Mouse (Mus musculus): ENCODE results near the gene Pabpn1l. TPM values are rescaled to one million over a fixed set of nuclear protein-coding genes. Genes with fewer than 3 reads are reported as not detected.

Gene Pabpn1l
- polyA plus RNA-seq, 1 experiment from 2014 or later: not detected

GRCm38 (mm10) chr8:122661894-122662293, 39.4 kb upstream of the Pabpn1l start:
- H3K4me3 ChIP-seq: no peak overlapping the region
- H3K9me3 ChIP-seq: no peaks in the 10 kb centered on the region
- peaks cover 67% of the 10 kb centered on the region for H3K4me1 ChIP-seq
- WGBS: 57% methylated on average over 2 of the region's 2 CpGs
- no peak for ATAC-seq (ENCODE audit: borderline replicate concordance, extremely low read depth, low FRiP score, low TSS enrichment)
- H3K4me2 ChIP-seq: no peak overlapping the region
- no peak overlapping the region for H3K9ac ChIP-seq
- no peaks in the 10 kb centered on the region for H3K36me3 ChIP-seq
- H3K27ac ChIP-seq: no peak overlapping the region
- H3K27me3 ChIP-seq: no peaks in the 10 kb centered on the region

- Histone ChIP-seq H3K36me3 (no peaks in the 10 kb centered on the region), H3K27ac (peak overlapping the region; percentile 40), H3K9ac (no peak overlapping the region), H3K4me2 (no peak overlapping the region; the same call in 1 of the 2 replicates), H3K27me3 (no peaks in the 10 kb centered on the region), H3K4me1 (peaks cover 64% of the 10 kb centered on the region), H3K4me3 (no peak overlapping the region), H3K9me3 (no peaks in the 10 kb centered on the region)
- whole genome bisulfite sequencing: 22% methylated on average over 7 of the region's 7 CpGs
- peak; percentile 82 for ATAC-seq (ENCODE audit: borderline replicate concordance, extremely low read depth, low FRiP score, low TSS enrichment)
Observed at GRCm38 (mm10) chr8:122661138-122661537, 38.6 kb upstream of the Pabpn1l start.

GRCm38 (mm10) chr8:122660022-122660421, 37.5 kb upstream of the Pabpn1l start:
- H3K4me2 ChIP-seq: no peak overlapping the region
- no peak overlapping the region for H3K27ac ChIP-seq
- H3K4me1 ChIP-seq: peaks cover 65% of the 10 kb centered on the region
- H3K9ac ChIP-seq: no peak overlapping the region
- 67% methylated on average over 2 of the region's 2 CpGs for WGBS
- ATAC-seq (ENCODE audit: borderline replicate concordance, extremely low read depth, low FRiP score, low TSS enrichment): no peak
- no peaks in the 10 kb centered on the region for H3K9me3 ChIP-seq
- no peaks in the 10 kb centered on the region for H3K27me3 ChIP-seq
- no peaks in the 10 kb centered on the region for H3K36me3 ChIP-seq
- H3K4me3 ChIP-seq: no peak overlapping the region

- H3K27me3 ChIP-seq: no peaks in the 10 kb centered on the region
- H3K4me1 ChIP-seq: peaks cover 66% of the 10 kb centered on the region
- no peaks in the 10 kb centered on the region for H3K9me3 ChIP-seq
- no peak for ATAC-seq (ENCODE audit: borderline replicate concordance, extremely low read depth, low FRiP score, low TSS enrichment)
- no peak overlapping the region for H3K4me3 ChIP-seq
- 74% methylated on average over 9 of the region's 9 CpGs for WGBS
- no peak overlapping the region for H3K27ac ChIP-seq
- H3K36me3 ChIP-seq: no peaks in the 10 kb centered on the region
- H3K9ac ChIP-seq: no peak overlapping the region
- H3K4me2 ChIP-seq: no peak overlapping the region
Observed at GRCm38 (mm10) chr8:122658807-122659160, 36.2 kb upstream of the Pabpn1l start.

GRCm38 (mm10) chr8:122658149-122658806, 35.7 kb upstream of the Pabpn1l start:
- H3K27me3 ChIP-seq: no peaks in the 10 kb centered on the region
- no peak for ATAC-seq (ENCODE audit: borderline replicate concordance, extremely low read depth, low FRiP score, low TSS enrichment)
- no peaks in the 10 kb centered on the region for H3K9me3 ChIP-seq
- WGBS: 64% methylated on average over 10 of the region's 10 CpGs
- H3K4me2 ChIP-seq: no peak overlapping the region
- no peak overlapping the region for H3K4me3 ChIP-seq
- no peaks in the 10 kb centered on the region for H3K36me3 ChIP-seq
- no peak overlapping the region for H3K27ac ChIP-seq
- H3K4me1 ChIP-seq: peaks cover 63% of the 10 kb centered on the region
- H3K9ac ChIP-seq: no peak overlapping the region

GRCm38 (mm10) chr8:122656056-122656999, 33.8 kb upstream of the Pabpn1l start:
- Histone ChIP-seq H3K36me3 (no peaks in the 10 kb centered on the region), H3K9ac (no peak overlapping the region), H3K27ac (no peak overlapping the region), H3K9me3 (no peaks in the 10 kb centered on the region), H3K4me3 (no peak overlapping the region), H3K4me2 (no peak overlapping the region), H3K27me3 (no peaks in the 10 kb centered on the region), H3K4me1 (peaks cover 46% of the 10 kb centered on the region)
- 52% methylated on average over 13 of the region's 13 CpGs for WGBS
- no peak for ATAC-seq (ENCODE audit: borderline replicate concordance, extremely low read depth, low FRiP score, low TSS enrichment)

- H3K4me3 ChIP-seq: no peak overlapping the region
- H3K27me3 ChIP-seq: no peaks in the 10 kb centered on the region
- no peaks in the 10 kb centered on the region for H3K36me3 ChIP-seq
- peaks cover 37% of the 10 kb centered on the region for H3K4me1 ChIP-seq
- peak overlapping the region; percentile 13; the same call in 1 of the 2 replicates for H3K27ac ChIP-seq
- no peak overlapping the region for H3K4me2 ChIP-seq
- ATAC-seq (ENCODE audit: borderline replicate concordance, extremely low read depth, low FRiP score, low TSS enrichment): peak; percentile 61
- H3K9ac ChIP-seq: no peak overlapping the region
- WGBS: 9% methylated on average over 7 of the region's 7 CpGs
- H3K9me3 ChIP-seq: no peaks in the 10 kb centered on the region
Observed at GRCm38 (mm10) chr8:122654768-122655167, 32.2 kb upstream of the Pabpn1l start.

- Histone ChIP-seq H3K4me3 (no peak overlapping the region), H3K36me3 (0 out of 2 replicates have a peak, but pooled peaks cover 6% of the 10 kb centered on the region), H3K9ac (no peak overlapping the region), H3K27me3 (no peaks in the 10 kb centered on the region), H3K4me2 (no peak overlapping the region), H3K4me1 (peaks cover 31% of the 10 kb centered on the region), H3K27ac (no peak overlapping the region), H3K9me3 (no peaks in the 10 kb centered on the region)
- no peak for ATAC-seq (ENCODE audit: borderline replicate concordance, extremely low read depth, low FRiP score, low TSS enrichment)
- WGBS: 62% methylated on average over 6 of the region's 6 CpGs
Observed at GRCm38 (mm10) chr8:122652643-122653042, 30.1 kb upstream of the Pabpn1l start.

GRCm38 (mm10) chr8:122651326-122651921, 28.9 kb upstream of the Pabpn1l start:
- ATAC-seq (ENCODE audit: borderline replicate concordance, extremely low read depth, low FRiP score, low TSS enrichment): no peak
- H3K4me3 ChIP-seq: no peak overlapping the region
- no peak overlapping the region for H3K27ac ChIP-seq
- H3K9ac ChIP-seq: no peak overlapping the region
- 0 out of 2 replicates have a peak, but pooled peaks cover 7% of the 10 kb centered on the region for H3K36me3 ChIP-seq
- WGBS: 67% methylated on average over 16 of the region's 16 CpGs
- no peak overlapping the region for H3K4me2 ChIP-seq
- no peaks in the 10 kb centered on the region for H3K9me3 ChIP-seq
- H3K27me3 ChIP-seq: no peaks in the 10 kb centered on the region
- H3K4me1 ChIP-seq: peaks cover 28% of the 10 kb centered on the region

GRCm38 (mm10) chr8:122648192-122648970, 25.8 kb upstream of the Pabpn1l start:
- WGBS: 57% methylated on average over 15 of the region's 15 CpGs
- 0 out of 2 replicates have a peak, but pooled peaks cover 7% of the 10 kb centered on the region for H3K36me3 ChIP-seq
- H3K9ac ChIP-seq: no peak overlapping the region
- 0 out of 2 replicates have a peak, but pooled peaks cover 6% of the 10 kb centered on the region for H3K27me3 ChIP-seq
- no peak overlapping the region for H3K4me2 ChIP-seq
- no peak for ATAC-seq (ENCODE audit: borderline replicate concordance, extremely low read depth, low FRiP score, low TSS enrichment)
- H3K27ac ChIP-seq: no peak overlapping the region
- H3K4me1 ChIP-seq: no peaks in the 10 kb centered on the region
- no peak overlapping the region for H3K4me3 ChIP-seq
- H3K9me3 ChIP-seq: no peaks in the 10 kb centered on the region

GRCm38 (mm10) chr8:122646337-122646736, 23.8 kb upstream of the Pabpn1l start:
- Histone ChIP-seq H3K27ac (no peak overlapping the region), H3K9me3 (no peaks in the 10 kb centered on the region), H3K4me3 (no peak overlapping the region), H3K9ac (no peak overlapping the region), H3K27me3 (0 out of 2 replicates have a peak, but pooled peaks cover 6% of the 10 kb centered on the region), H3K4me2 (no peak overlapping the region), H3K4me1 (peaks cover 13% of the 10 kb centered on the region), H3K36me3 (0 out of 2 replicates have a peak, but pooled peaks cover 7% of the 10 kb centered on the region)
- 80% methylated on average over 16 of the region's 16 CpGs for WGBS
- no peak for ATAC-seq (ENCODE audit: borderline replicate concordance, extremely low read depth, low FRiP score, low TSS enrichment)

Data from lung, embryonic 15.5 days (tissue).